Mouse (Mus musculus): ENCODE data around the gene Camk2n1.
"Not testable (repeated sequence)": the region's sequence is repeated elsewhere in the genome, so short reads cannot be mapped to it uniquely, and the experiment has no call there.

The Camk2n1 gene

GRCm38 (mm10) chr4:138453753-138454570 lies at the start of gene Camk2n1:
Gene Camk2n1, plus strand, starts transcription at chr4:138454314.
- DNase-seq: peak; percentile 90 to 93

GRCm38 (mm10) chr4:138404806-138405205 lies 49.3 kb upstream of the Camk2n1 start:
- DNase-seq: peak; percentile 33 to 73

GRCm38 (mm10) chr4:138407479-138408194 lies 46.5 kb upstream of the Camk2n1 start:
- DNase-seq: no peak

GRCm38 (mm10) chr4:138411011-138411410 lies 43.1 kb upstream of the Camk2n1 start:
- no peak for DNase-seq

- DNase-seq: no peak
Observed at GRCm38 (mm10) chr4:138411504-138412121, 42.5 kb upstream of the Camk2n1 start.

DNA sequence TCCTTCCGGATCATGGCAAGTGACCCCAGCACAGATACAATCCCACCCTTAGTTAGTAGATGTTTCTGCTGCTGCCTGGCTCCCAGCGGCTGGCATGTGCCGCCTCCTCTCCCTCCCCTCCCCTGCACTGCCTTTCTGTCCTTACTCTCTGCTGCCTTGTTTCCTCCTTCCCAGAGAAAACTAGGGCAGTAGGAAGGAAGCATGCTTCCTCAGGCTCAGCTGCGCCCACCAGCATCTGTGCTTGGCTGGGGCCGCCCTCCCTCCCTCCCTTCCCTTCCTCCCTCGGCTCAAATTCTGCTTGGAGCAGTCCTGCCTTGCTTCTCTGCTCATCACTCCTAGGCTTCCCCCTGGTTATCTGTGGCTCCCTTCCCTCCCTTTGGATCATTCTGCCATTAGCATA lies 39.4 kb upstream of the Camk2n1 start:
- DNase-seq: no peak

- no peak for DNase-seq
Observed at GRCm38 (mm10) chr4:138415991-138416390, 38.1 kb upstream of the Camk2n1 start.

DNA sequence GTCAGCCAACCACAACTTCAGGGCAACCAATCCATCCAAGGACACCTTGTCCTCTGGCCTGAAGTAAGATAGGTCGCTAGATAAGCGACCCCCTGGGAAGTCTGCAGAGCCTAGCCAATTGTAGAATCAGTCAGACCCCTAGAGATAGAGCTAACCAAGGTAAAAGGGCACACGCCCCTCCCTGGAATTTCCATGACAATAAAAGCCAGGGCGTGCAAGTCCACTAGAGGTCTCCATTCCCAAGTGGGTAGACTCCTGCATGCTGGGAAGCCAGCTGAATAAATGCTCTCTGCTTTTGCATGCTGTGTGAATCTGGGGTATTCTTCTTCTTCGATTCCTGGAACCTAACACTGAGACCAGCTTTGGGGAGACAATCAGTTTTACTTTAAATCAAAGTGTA lies 37.7 kb upstream of the Camk2n1 start:
- DNase-seq: no peak

GRCm38 (mm10) chr4:138417882-138418281 lies 36.2 kb upstream of the Camk2n1 start:
- DNase-seq: no peak

GRCm38 (mm10) chr4:138418340-138418957 lies 35.7 kb upstream of the Camk2n1 start:
- no peak for DNase-seq

DNA sequence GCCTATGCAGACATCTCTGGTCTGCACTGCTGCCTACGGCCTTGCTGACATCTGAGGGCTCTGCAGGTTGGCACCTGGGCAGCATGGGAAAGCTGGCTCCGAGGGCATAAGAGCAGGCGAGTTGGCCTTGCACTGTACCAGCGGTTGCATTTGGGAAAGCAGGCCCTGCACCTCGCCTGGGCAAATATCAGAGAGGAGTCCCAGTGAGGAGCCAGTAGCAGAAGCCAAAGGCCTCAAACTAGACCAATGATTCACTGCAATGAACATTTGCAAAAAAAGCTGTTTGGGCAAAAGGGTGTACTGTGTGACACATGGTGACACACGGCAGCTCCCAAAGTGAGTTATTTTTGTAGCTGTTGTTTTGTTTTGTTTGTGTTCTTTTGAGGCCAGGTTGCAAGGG lies 29.1 kb upstream of the Camk2n1 start:
- DNase-seq: no peak

DNA sequence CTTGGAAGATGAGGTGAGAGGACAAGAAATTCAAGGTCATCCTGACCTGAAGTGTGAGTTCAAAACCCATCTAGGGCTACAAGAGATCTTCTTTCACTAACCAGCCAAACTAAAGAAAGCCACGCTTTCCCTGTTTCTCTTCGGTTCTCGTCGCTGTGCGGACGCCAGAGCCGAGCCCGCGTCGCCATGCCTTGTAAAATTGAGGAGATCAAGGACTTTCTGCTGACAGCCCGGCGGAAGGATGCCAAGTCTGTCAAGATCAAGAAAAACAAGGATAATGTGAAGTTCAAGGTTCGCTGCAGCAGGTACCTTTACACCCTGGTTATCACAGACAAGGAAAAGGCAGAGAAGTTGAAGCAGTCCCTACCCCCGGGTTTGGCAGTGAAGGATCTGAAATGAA lies 28.5 kb upstream of the Camk2n1 start:
- not testable (repeated sequence) for DNase-seq

DNA sequence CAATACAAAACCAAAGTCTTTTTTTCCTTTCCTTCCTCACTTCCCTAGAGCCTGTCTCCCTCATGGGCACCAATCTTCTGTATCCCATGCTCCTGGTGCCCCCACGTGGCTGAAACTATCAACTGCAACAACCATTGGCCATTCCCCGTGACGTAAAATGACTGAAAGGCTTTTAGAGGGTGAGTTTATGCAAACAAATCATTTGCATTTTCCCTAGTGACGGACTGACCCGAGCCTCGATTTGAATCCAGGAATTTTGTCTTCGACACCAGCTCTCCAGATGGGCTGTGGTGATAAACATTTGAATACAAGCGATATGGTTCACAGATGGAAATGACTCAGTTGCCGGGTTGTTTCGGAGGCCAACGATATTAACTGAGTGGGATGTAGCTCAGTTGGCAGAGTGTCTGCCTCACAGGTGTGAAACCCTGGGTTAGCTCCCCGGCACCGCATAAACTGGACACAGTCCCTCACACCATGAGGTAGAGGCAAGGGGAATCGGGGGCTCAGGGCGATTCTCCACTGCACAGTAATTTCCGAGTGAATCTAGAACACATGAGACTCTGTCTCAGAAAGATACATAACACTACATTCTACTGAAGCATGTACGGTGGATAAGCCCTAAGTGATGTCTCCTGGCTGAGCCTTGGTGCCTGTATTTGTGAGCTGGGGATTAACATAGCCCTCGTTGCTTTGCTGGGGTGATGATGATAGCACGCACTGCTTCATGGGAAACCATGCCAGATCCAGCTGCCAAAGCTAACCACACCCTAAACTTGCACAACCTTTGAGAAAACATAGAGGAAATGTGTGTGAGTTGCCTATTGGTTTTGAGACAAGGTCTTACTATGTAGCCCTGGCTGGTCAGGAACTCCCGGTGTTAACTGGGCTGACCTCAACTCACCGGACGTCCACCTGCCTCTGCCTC lies 27.1 kb upstream of the Camk2n1 start:
- DNase-seq: peak; percentile 77 to 90

GRCm38 (mm10) chr4:138429778-138430177 lies 24.3 kb upstream of the Camk2n1 start:
- peak in 1 of 2 experiments; percentile 65 for DNase-seq

- no peak for DNase-seq
Observed at GRCm38 (mm10) chr4:138431340-138431739, 22.8 kb upstream of the Camk2n1 start.

DNA sequence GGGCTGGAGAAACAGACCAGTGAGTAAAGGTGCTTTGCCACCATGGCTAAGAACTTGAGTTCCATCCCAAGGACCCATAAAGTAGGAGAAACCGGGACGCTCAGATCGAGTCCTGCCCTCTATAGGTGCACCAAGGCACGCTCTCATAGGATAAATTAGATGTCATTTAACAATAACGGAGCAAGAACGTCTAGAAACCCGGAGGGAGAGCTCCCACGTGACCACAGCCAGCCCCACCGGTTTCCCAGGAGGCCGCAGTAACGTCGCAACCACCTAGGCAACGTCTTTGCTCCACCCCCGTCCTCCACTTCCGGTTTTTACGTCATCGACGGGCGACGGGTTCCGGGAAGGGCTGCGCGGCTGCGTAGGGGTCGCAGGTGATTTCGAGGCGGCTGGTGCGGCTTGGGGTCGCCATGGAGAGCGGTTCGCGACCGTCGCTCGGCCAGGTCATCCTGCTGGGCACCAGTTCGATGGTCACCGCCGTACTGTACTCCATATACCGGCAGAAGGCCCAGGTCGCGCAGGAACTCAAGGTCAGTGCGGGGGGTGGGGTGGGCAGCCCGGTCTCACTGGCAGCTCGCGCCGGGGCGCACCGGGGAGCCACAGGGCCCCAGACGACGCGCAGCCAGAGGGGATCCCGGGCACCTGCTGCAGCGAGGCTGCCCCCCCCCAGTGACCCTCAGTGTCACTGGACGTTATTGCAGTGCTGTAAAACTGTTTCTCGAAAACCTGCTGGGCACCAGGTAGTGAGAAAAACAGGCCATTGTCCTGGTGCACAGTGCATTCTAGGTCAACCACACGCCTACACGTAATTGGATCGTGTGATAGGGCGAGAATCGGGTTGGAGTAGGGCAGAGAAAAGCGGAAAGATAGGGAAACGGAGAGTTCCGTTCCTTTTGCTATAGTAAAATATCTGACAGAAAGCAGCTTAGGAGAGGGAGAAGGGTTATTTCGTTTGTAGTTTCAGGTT lies 19.5 kb upstream of the Camk2n1 start, which contains the start of gene Mul1:
TSS of gene Mul1 (plus strand) at position 325 of the 970 bp plus-strand sequence.
- peak; percentile 95 for DNase-seq

DNA sequence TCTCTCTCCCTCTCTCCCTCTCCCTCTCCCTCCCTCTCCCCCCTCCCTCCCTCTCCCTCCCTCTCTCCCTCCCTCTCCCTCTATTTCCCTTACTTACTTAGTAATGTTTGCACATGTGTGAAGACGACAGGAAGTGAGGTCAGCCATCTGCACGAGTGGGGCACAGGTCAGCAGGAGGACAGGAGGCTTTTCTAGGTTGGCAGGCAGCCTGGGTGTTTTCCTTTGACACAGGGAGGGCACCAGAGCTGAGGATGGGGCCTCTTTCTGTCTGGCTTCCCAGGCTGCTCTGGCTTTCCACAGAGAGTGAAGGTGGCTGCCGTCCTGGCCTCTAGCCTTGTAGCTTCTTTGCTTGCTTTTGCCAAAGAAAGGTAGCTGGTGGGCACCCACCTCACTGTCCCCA lies 14.1 kb upstream of the Camk2n1 start:
- no peak for DNase-seq

DNA sequence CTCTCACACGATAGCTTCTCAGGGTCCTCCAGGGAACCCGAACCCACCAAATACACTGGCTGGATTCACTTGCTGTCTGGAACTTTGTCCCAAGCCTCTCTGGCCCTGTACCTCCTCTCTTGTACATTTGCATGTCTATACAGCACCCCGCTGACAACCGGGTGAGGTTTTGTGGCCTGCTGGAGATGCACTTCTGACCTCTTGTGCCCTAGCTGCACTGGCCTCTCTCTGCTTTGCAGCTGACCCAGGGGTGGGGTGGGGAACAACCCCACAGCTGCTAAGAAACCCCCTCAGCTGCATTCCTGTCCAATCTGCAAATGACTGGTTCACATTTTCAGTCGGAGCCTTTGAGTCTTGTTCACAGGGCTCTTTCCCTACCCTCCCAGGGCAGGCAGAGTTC lies 9.2 kb upstream of the Camk2n1 start:
- no peak for DNase-seq

GRCm38 (mm10) chr4:138446981-138447380 lies 7.1 kb upstream of the Camk2n1 start:
- no peak for DNase-seq

DNA sequence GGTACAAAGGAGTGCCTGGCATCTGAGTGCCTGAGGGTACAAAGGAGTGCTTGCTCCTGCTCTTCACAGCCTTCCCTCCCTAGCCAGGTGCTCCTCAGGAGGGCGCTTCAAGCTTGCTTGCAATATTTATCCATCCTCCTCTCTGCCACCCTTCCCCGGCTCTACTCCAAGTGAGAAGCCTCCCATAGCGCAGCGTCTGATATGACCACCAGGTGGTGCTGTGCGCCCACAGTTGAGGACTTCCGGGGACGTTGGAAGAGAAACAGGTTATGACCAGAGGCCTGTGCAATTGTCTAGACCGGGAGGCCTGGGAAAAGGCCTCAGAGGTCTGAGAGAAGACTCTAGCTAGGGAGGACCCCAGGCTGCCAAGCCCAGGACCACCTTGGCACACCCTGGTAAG lies 6.7 kb upstream of the Camk2n1 start:
- peak; percentile 87 to 93 for DNase-seq

Measured in kidney, adult 8-10 months (tissue).